Mouse (Mus musculus): ENCODE results near the gene Adamts18. TPM values are rescaled to one million over a fixed set of nuclear protein-coding genes. Genes with fewer than 3 reads are reported as not detected.

Adamts18 gene
- total RNA-seq, 1 experiment, result not detected

- Histone ChIP-seq H3K4me1 (ENCODE audit: control insufficient read depth in 2 of 2, insufficient read depth in 2 of 2, low read length in 2 of 2, poor library complexity in 1 of 2) (no peaks in the 10 kb centered on the region), H3K9ac (ENCODE audit: insufficient read depth, low read depth, low read length, poor library complexity, severe bottlenecking) (no peak overlapping the region), H3K4me3 (ENCODE audit: insufficient read depth in 1 of 2, low read depth in 1 of 2, low read length in 2 of 2, poor library complexity in 1 of 2, severe bottlenecking in 1 of 2) (no peak overlapping the region), H3K27ac (ENCODE audit: insufficient read depth, low read depth, low read length, poor library complexity, severe bottlenecking) (no peak overlapping the region), H3K9me3 (ENCODE audit: control insufficient read depth, insufficient read depth, low read depth, low read length) (no peaks in the 10 kb centered on the region), H3K36me3 (ENCODE audit: control insufficient read depth, insufficient read depth, low read length, poor library complexity, severe bottlenecking) (no peaks in the 10 kb centered on the region)
- in situ Hi-C loops (cut with MboI; ENCODE audit: low sequenced_read_pairs in 2 of 2, unreplicated experiment in 2 of 2), result loop anchor here (5.0 to 25.0 kb wide), 2 partner anchors 303 to 313 kb away; no protein-coding TSS in a partner anchor
- no peak for DNase-seq (ENCODE audit: low read depth, low spot score)
- no peak for TF ChIP-seq ZC3H11A (IDR thresholded peaks at IDR 0.05; ENCODE audit: borderline replicate concordance, low read depth, low read length)
- no peak for TF ChIP-seq ZNF384 (IDR thresholded peaks at IDR 0.05; ENCODE audit: low read depth, low read length)
- no peak for TF ChIP-seq HCFC1 (IDR thresholded peaks at IDR 0.05; ENCODE audit: borderline replicate concordance, insufficient read depth, low read length)
- TF ChIP-seq MAFK (IDR thresholded peaks at IDR 0.05; ENCODE audit: insufficient read depth, low read depth, low read length), result no peak
- TF ChIP-seq CHD2 (IDR thresholded peaks at IDR 0.05; ENCODE audit: low read depth, low read length), result no peak
These were observed 173.9 kb downstream of the Adamts18 start for GRCm38 (mm10) chr8:113674611-113675010.

- Histone ChIP-seq H3K4me1 (ENCODE audit: control insufficient read depth in 2 of 2, insufficient read depth in 2 of 2, low read length in 2 of 2, poor library complexity in 1 of 2) (no peaks in the 10 kb centered on the region), H3K27ac (ENCODE audit: insufficient read depth, low read depth, low read length, poor library complexity, severe bottlenecking) (no peak overlapping the region), H3K36me3 (ENCODE audit: control insufficient read depth, insufficient read depth, low read length, poor library complexity, severe bottlenecking) (no peaks in the 10 kb centered on the region), H3K9me3 (ENCODE audit: control insufficient read depth, insufficient read depth, low read depth, low read length) (no peaks in the 10 kb centered on the region), H3K4me3 (ENCODE audit: insufficient read depth in 1 of 2, low read depth in 1 of 2, low read length in 2 of 2, poor library complexity in 1 of 2, severe bottlenecking in 1 of 2) (no peak overlapping the region), H3K9ac (ENCODE audit: insufficient read depth, low read depth, low read length, poor library complexity, severe bottlenecking) (no peak overlapping the region)
- no peak for DNase-seq (ENCODE audit: low read depth, low spot score)
- in situ Hi-C loops (cut with MboI; ENCODE audit: low sequenced_read_pairs in 2 of 2, unreplicated experiment in 2 of 2), result loop anchor here (5.0 to 25.0 kb wide), 2 partner anchors 304 to 314 kb away; no protein-coding TSS in a partner anchor
- no peak for TF ChIP-seq MAFK (IDR thresholded peaks at IDR 0.05; ENCODE audit: insufficient read depth, low read depth, low read length)
- no peak for TF ChIP-seq CHD2 (IDR thresholded peaks at IDR 0.05; ENCODE audit: low read depth, low read length)
- TF ChIP-seq ZC3H11A (IDR thresholded peaks at IDR 0.05; ENCODE audit: borderline replicate concordance, low read depth, low read length), result no peak
- no peak for TF ChIP-seq ZNF384 (IDR thresholded peaks at IDR 0.05; ENCODE audit: low read depth, low read length)
- TF ChIP-seq HCFC1 (IDR thresholded peaks at IDR 0.05; ENCODE audit: borderline replicate concordance, insufficient read depth, low read length), result no peak
These were observed 175.2 kb downstream of the Adamts18 start for GRCm38 (mm10) chr8:113673300-113673699.

GRCm38 (mm10) chr8:113672599-113673255 lies 175.8 kb downstream of the Adamts18 start:
- Histone ChIP-seq H3K36me3 (ENCODE audit: control insufficient read depth, insufficient read depth, low read length, poor library complexity, severe bottlenecking) (no peaks in the 10 kb centered on the region), H3K9ac (ENCODE audit: insufficient read depth, low read depth, low read length, poor library complexity, severe bottlenecking) (no peak overlapping the region), H3K9me3 (ENCODE audit: control insufficient read depth, insufficient read depth, low read depth, low read length) (no peaks in the 10 kb centered on the region), H3K4me3 (ENCODE audit: insufficient read depth in 1 of 2, low read depth in 1 of 2, low read length in 2 of 2, poor library complexity in 1 of 2, severe bottlenecking in 1 of 2) (no peak overlapping the region), H3K4me1 (ENCODE audit: control insufficient read depth in 2 of 2, insufficient read depth in 2 of 2, low read length in 2 of 2, poor library complexity in 1 of 2) (no peaks in the 10 kb centered on the region), H3K27ac (ENCODE audit: insufficient read depth, low read depth, low read length, poor library complexity, severe bottlenecking) (no peak overlapping the region)
- no peak for DNase-seq (ENCODE audit: low read depth, low spot score)
- no peak for TF ChIP-seq MAFK (IDR thresholded peaks at IDR 0.05; ENCODE audit: insufficient read depth, low read depth, low read length)
- TF ChIP-seq CHD2 (IDR thresholded peaks at IDR 0.05; ENCODE audit: low read depth, low read length), result no peak
- TF ChIP-seq HCFC1 (IDR thresholded peaks at IDR 0.05; ENCODE audit: borderline replicate concordance, insufficient read depth, low read length), result no peak
- TF ChIP-seq ZC3H11A (IDR thresholded peaks at IDR 0.05; ENCODE audit: borderline replicate concordance, low read depth, low read length), result no peak
- TF ChIP-seq ZNF384 (IDR thresholded peaks at IDR 0.05; ENCODE audit: low read depth, low read length), result no peak
- in situ Hi-C loops (cut with MboI; ENCODE audit: low sequenced_read_pairs in 2 of 2, unreplicated experiment in 2 of 2), result loop anchor here (5.0 to 25.0 kb wide), 2 partner anchors 305 to 315 kb away; no protein-coding TSS in a partner anchor

- H3K9me3 ChIP-seq (ENCODE audit: control insufficient read depth, insufficient read depth, low read depth, low read length), result no peaks in the 10 kb centered on the region
- TF ChIP-seq ZC3H11A (IDR thresholded peaks at IDR 0.05; ENCODE audit: borderline replicate concordance, low read depth, low read length), result no peak
- no peak for TF ChIP-seq MAFK (IDR thresholded peaks at IDR 0.05; ENCODE audit: insufficient read depth, low read depth, low read length)
- TF ChIP-seq CHD2 (IDR thresholded peaks at IDR 0.05; ENCODE audit: low read depth, low read length), result no peak
- TF ChIP-seq HCFC1 (IDR thresholded peaks at IDR 0.05; ENCODE audit: borderline replicate concordance, insufficient read depth, low read length), result no peak
- TF ChIP-seq ZNF384 (IDR thresholded peaks at IDR 0.05; ENCODE audit: low read depth, low read length), result no peak
- H3K36me3 ChIP-seq (ENCODE audit: control insufficient read depth, insufficient read depth, low read length, poor library complexity, severe bottlenecking), result no peaks in the 10 kb centered on the region
These were observed 178.6 kb downstream of the Adamts18 start for GRCm38 (mm10) chr8:113669924-113670323.

More at GRCm38 (mm10) chr8:113669924-113670323, 178.6 kb downstream of the Adamts18 start:
- no peaks in the 10 kb centered on the region for H3K4me1 ChIP-seq (ENCODE audit: control insufficient read depth in 2 of 2, insufficient read depth in 2 of 2, low read length in 2 of 2, poor library complexity in 1 of 2)
- no peak overlapping the region for H3K27ac ChIP-seq (ENCODE audit: insufficient read depth, low read depth, low read length, poor library complexity, severe bottlenecking)
- no peak for DNase-seq (ENCODE audit: low read depth, low spot score)
- H3K9ac ChIP-seq (ENCODE audit: insufficient read depth, low read depth, low read length, poor library complexity, severe bottlenecking), result no peak overlapping the region
- in situ Hi-C loops (cut with MboI; ENCODE audit: low sequenced_read_pairs in 2 of 2, unreplicated experiment in 2 of 2), result loop anchor here (5.0 to 25.0 kb wide), 4 partner anchors 307 to 765 kb away; partner anchors contain the start of gene Wwox (in 1 of the 2)
- no peak overlapping the region for H3K4me3 ChIP-seq (ENCODE audit: insufficient read depth in 1 of 2, low read depth in 1 of 2, low read length in 2 of 2, poor library complexity in 1 of 2, severe bottlenecking in 1 of 2)
